Comparison of ENCODE assay signal across 18 mouse cellular contexts in genomic region chr12:12898356-12899126, GRCm38 (mm10). TPM values are rescaled to one million over a fixed set of nuclear protein-coding genes. Genes with fewer than 3 reads are reported as not detected.
A peak's percentile ranks its signal among the peaks of the same experiment; 100 is the strongest.
DNase-seq lines count a peak whose midpoint lies in the region; ATAC-seq lines count a peak whose summit lies in the region.
"Had no signal": no experiment of that assay in that cellular context is flagged by ENCODE, and none has a peak within 500 bp of the region (broad histone marks: within the 10 kb centered on the region; RNA-seq: fewer than 3 reads in every experiment).

No protein-coding gene starts in this region.

- H3K4me1 ChIP-seq in midbrain, embryonic 15.5 days, result no peaks in the 10 kb centered on the region
- no peaks in the 10 kb centered on the region for H3K4me1 ChIP-seq in midbrain, embryonic 16.5 days (ENCODE audit: control insufficient read depth, insufficient read depth, low read length)
- no peaks in the 10 kb centered on the region for H3K4me1 ChIP-seq in kidney, embryonic 15.5 days
- H3K4me1 ChIP-seq: embryonic facial prominence, embryonic 15.5 days; heart, embryonic 15.5 days; limb, embryonic 15.5 days had no signal

- H3K27me3 ChIP-seq in midbrain, embryonic 15.5 days (replicated peaks), result no peaks in the 10 kb centered on the region
- no peaks in the 10 kb centered on the region for H3K27me3 ChIP-seq in midbrain, embryonic 16.5 days (ENCODE audit: control insufficient read depth, insufficient read depth, low read depth, low read length)
- no peaks in the 10 kb centered on the region for H3K27me3 ChIP-seq in kidney, embryonic 15.5 days
- H3K27me3 ChIP-seq: embryonic facial prominence, embryonic 15.5 days; heart, embryonic 15.5 days; limb, embryonic 15.5 days had no signal

- no peaks in the 10 kb centered on the region for H3K36me3 ChIP-seq in midbrain, embryonic 15.5 days (replicated peaks)
- no peaks in the 10 kb centered on the region for H3K36me3 ChIP-seq in midbrain, embryonic 16.5 days (ENCODE audit: control insufficient read depth, insufficient read depth, low read length)
- no peaks in the 10 kb centered on the region for H3K36me3 ChIP-seq in kidney, embryonic 15.5 days
- H3K36me3 ChIP-seq: embryonic facial prominence, embryonic 15.5 days; G1E; heart, embryonic 15.5 days; limb, embryonic 15.5 days had no signal

- H3K4me3 ChIP-seq in midbrain, embryonic 15.5 days, result no peak overlapping the region
- H3K4me3 ChIP-seq in midbrain, embryonic 16.5 days (ENCODE audit: low read depth, low read length), result no peak overlapping the region
- H3K4me3 ChIP-seq in kidney, embryonic 15.5 days (replicated peaks), result no peak overlapping the region
- H3K4me3 ChIP-seq: embryonic facial prominence, embryonic 15.5 days; heart, embryonic 15.5 days; limb, embryonic 15.5 days had no signal

- WGBS in midbrain, embryonic 15.5 days, result 57% methylated on average over 2 of the region's 2 CpGs
- WGBS in midbrain, embryonic 16.5 days, result 55% methylated on average over 2 of the region's 2 CpGs
- WGBS in kidney, embryonic 15.5 days, result 50% methylated on average over 2 of the region's 2 CpGs

- DNase-seq in kidney, adult 11 months, result peak; percentile 40
- no peak for DNase-seq in kidney, postnatal 10 days
- DNase-seq in urinary bladder, adult 2 months (ENCODE audit: low spot score), result no peak
- DNase-seq in gastrocnemius, postnatal 10 days, result no peak
- DNase-seq: cerebellum, adult 11-12 months; heart, adult 11 months; midbrain, embryonic 14.5 days; right cerebral cortex, postnatal 14 days; thymus, postnatal 36 days had no signal

- H3K4me2 ChIP-seq in midbrain, embryonic 15.5 days, result no peak overlapping the region
- H3K4me2 ChIP-seq in midbrain, embryonic 16.5 days (ENCODE audit: low read length), result no peak overlapping the region
- H3K4me2 ChIP-seq in kidney, embryonic 15.5 days, result no peak overlapping the region
- H3K4me2 ChIP-seq: embryonic facial prominence, embryonic 15.5 days; heart, embryonic 15.5 days; limb, embryonic 15.5 days had no signal

- H3K9me3 ChIP-seq in midbrain, embryonic 15.5 days, result no peaks in the 10 kb centered on the region
- no peaks in the 10 kb centered on the region for H3K9me3 ChIP-seq in midbrain, embryonic 16.5 days (replicated peaks; ENCODE audit: control insufficient read depth, low read length, poor library complexity, severe bottlenecking)
- no peaks in the 10 kb centered on the region for H3K9me3 ChIP-seq in kidney, embryonic 15.5 days (replicated peaks)
- H3K9me3 ChIP-seq: embryonic facial prominence, embryonic 15.5 days; G1E; heart, embryonic 15.5 days; limb, embryonic 15.5 days had no signal

- H3K9ac ChIP-seq in midbrain, embryonic 15.5 days, result no peak overlapping the region
- no peak overlapping the region for H3K9ac ChIP-seq in midbrain, embryonic 16.5 days (ENCODE audit: low read depth, low read length)
- no peak overlapping the region for H3K9ac ChIP-seq in kidney, embryonic 15.5 days
- H3K9ac ChIP-seq: embryonic facial prominence, embryonic 15.5 days; heart, embryonic 15.5 days; limb, embryonic 15.5 days had no signal

- ATAC-seq in midbrain, embryonic 15.5 days (replicated peaks), result 0 out of 2 replicates have a peak, but pooled peaks have one; percentile 33
- no peak for ATAC-seq in midbrain, embryonic 16.5 days
- no peak for ATAC-seq in kidney, embryonic 15.5 days (replicated peaks; ENCODE audit: low FRiP score)
- ATAC-seq: forebrain, embryonic 14.5 days had no signal

- no peak overlapping the region for H3K27ac ChIP-seq in midbrain, embryonic 15.5 days
- no peak overlapping the region for H3K27ac ChIP-seq in midbrain, embryonic 16.5 days (ENCODE audit: low read length)
- H3K27ac ChIP-seq in kidney, embryonic 15.5 days, result peak overlapping the region; percentile 23
- H3K27ac ChIP-seq: embryonic facial prominence, embryonic 15.5 days; heart, embryonic 15.5 days; limb, embryonic 15.5 days; macrophage had no signal

RNA-seq across cellular contexts. Expression of gene Mycn, which starts 43.2 kb away (rescaled TPM):
- 57.8 and 64.5 TPM in 2 replicates for polyA plus RNA-seq in midbrain, embryonic 15.5 days (2015; fragmentation: Nextera tagmentation; extraction: Ambion mirVana)
- 56.2 and 66.4 TPM in 2 replicates for polyA plus RNA-seq in midbrain, embryonic 16.5 days (2015; fragmentation: Nextera tagmentation; extraction: Ambion mirVana)
- polyA plus RNA-seq in kidney, embryonic 15.5 days (2015; fragmentation: Nextera tagmentation; extraction: Ambion mirVana), result 85.5 and 87.2 TPM in 2 replicates
- polyA plus RNA-seq in urinary bladder, adult 2 months (2012; rRNA removed), result 0.74 and 0.78 TPM in 2 replicates
- 1 to 10 TPM; 2.3 to 4.1 TPM for total RNA-seq in gastrocnemius, postnatal 10 days (2021)
- polyA plus RNA-seq: G1E, macrophage had no signal

Comparison
In these comparisons a context has a peak if more than half of its experiments do, and no peak if none do; other contexts are left out.
1. RNA of gene Mycn, which starts 43.2 kb away (polyA plus RNA-seq): 85.5 to 87.2 TPM in kidney, embryonic 15.5 days, 57.8 to 64.5 TPM in midbrain, embryonic 15.5 days and 56.2 to 66.4 TPM in midbrain, embryonic 16.5 days; 0.74 to 0.78 TPM in urinary bladder, adult 2 months; every median in the first group is over 10 times any median in the second.